Comparison of ENCODE assay signal across 9 mouse cellular contexts in genomic region chr9:56924651-56925027, GRCm38 (mm10). TPM values are rescaled to one million over a fixed set of nuclear protein-coding genes. Genes with fewer than 3 reads are reported as not detected.
DNase-seq lines count a peak whose midpoint lies in the region; ATAC-seq lines count a peak whose summit lies in the region.
"Had no signal": no experiment of that assay in that cellular context is flagged by ENCODE, and none has a peak within 500 bp of the region (broad histone marks: within the 10 kb centered on the region; RNA-seq: fewer than 3 reads in every experiment).

No protein-coding gene starts in this region.

- H3K4me2 ChIP-seq in midbrain, embryonic 16.5 days (ENCODE audit: low read length), result peak overlapping the region; percentile 35

- H3K27me3 ChIP-seq in embryonic facial prominence, embryonic 10.5 days (replicated peaks; ENCODE audit: low read depth, poor library complexity, severe bottlenecking), result no peaks in the 10 kb centered on the region
- peaks cover 2% of the 10 kb centered on the region; the same call in 1 of the 2 replicates for H3K27me3 ChIP-seq in midbrain, embryonic 16.5 days (ENCODE audit: control insufficient read depth, insufficient read depth, low read depth, low read length)

- H3K9ac ChIP-seq in midbrain, embryonic 16.5 days (ENCODE audit: low read depth, low read length), result 0 out of 2 replicates have a peak overlapping the region, but pooled peaks have one; percentile 34

- H3K9me3 ChIP-seq in embryonic facial prominence, embryonic 10.5 days, result peaks cover 3% of the 10 kb centered on the region; the same call in 1 of the 2 replicates
- H3K9me3 ChIP-seq in midbrain, embryonic 16.5 days (replicated peaks; ENCODE audit: control insufficient read depth, low read length, poor library complexity, severe bottlenecking), result no peaks in the 10 kb centered on the region

- H3K4me1 ChIP-seq in embryonic facial prominence, embryonic 10.5 days, result peaks cover 61% of the 10 kb centered on the region
- peaks cover 17% of the 10 kb centered on the region for H3K4me1 ChIP-seq in midbrain, embryonic 16.5 days (ENCODE audit: control insufficient read depth, insufficient read depth, low read length)

- DNase-seq in adrenal gland, adult 18-20 months (ENCODE audit: low spot score in 2 of 2), result peak; percentile 91 to 94
- DNase-seq in embryonic facial prominence, embryonic 10.5 days (ENCODE audit: low spot score), result peak; percentile 44
- DNase-seq in heart, adult 9 months (ENCODE audit: low spot score in 2 of 2), result peak; percentile 96
- peak; percentile 87 for DNase-seq in kidney, adult 8-10 months
- peak; percentile 58 for DNase-seq in liver
- DNase-seq in testis, postnatal 10 days (ENCODE audit: low spot score), result peak; percentile 95
- DNase-seq in thymus, postnatal 4 days, result no peak

- 42% methylated on average over 7 of the region's 7 CpGs for WGBS in embryonic facial prominence, embryonic 10.5 days
- 30% methylated on average over 7 of the region's 7 CpGs for WGBS in midbrain, embryonic 16.5 days

- peaks cover 66% of the 10 kb centered on the region for H3K36me3 ChIP-seq in embryonic facial prominence, embryonic 10.5 days (replicated peaks)
- H3K36me3 ChIP-seq in midbrain, embryonic 16.5 days (ENCODE audit: control insufficient read depth, insufficient read depth, low read length), result no peaks in the 10 kb centered on the region

- no peak for ATAC-seq in midbrain, embryonic 16.5 days

- H3K4me3 ChIP-seq in embryonic facial prominence, embryonic 10.5 days, result peak overlapping the region; percentile 78
- H3K4me3 ChIP-seq in midbrain, embryonic 16.5 days (ENCODE audit: low read depth, low read length), result peak overlapping the region; percentile 4; the same call in 1 of the 2 replicates

- no peak overlapping the region; the same call in 1 of the 2 replicates for H3K27ac ChIP-seq in embryonic facial prominence, embryonic 10.5 days (replicated peaks)
- H3K27ac ChIP-seq in midbrain, embryonic 16.5 days (ENCODE audit: low read length), result no peak overlapping the region

RNA-seq across cellular contexts. Expression of gene Snx33, which starts 3.5 kb away (rescaled TPM):
- 10 to 100 TPM; 20.9 to 25.6 TPM for total RNA-seq in adrenal gland, adult 18-20 months (2021)
- 10.4 and 11.1 TPM in 2 replicates for polyA plus RNA-seq in embryonic facial prominence, embryonic 10.5 days (2016; fragmentation: Nextera tagmentation; extraction: Ambion mirVana)
- polyA plus RNA-seq in midbrain, embryonic 16.5 days (2015; fragmentation: Nextera tagmentation; extraction: Ambion mirVana), result 2.2 and 2.7 TPM in 2 replicates

RNA-seq across cellular contexts. Expression of gene Imp3, which starts 12.6 kb away (rescaled TPM):
- total RNA-seq in adrenal gland, adult 18-20 months (2021), result 10 to 100 TPM; 77.0 to 87.0 TPM
- polyA plus RNA-seq in embryonic facial prominence, embryonic 10.5 days (2016; fragmentation: Nextera tagmentation; extraction: Ambion mirVana), result 66.3 and 69.3 TPM in 2 replicates
- polyA plus RNA-seq in midbrain, embryonic 16.5 days (2015; fragmentation: Nextera tagmentation; extraction: Ambion mirVana), result 66.9 and 72.9 TPM in 2 replicates

RNA-seq across cellular contexts. Expression of gene Snupn, which starts 26.0 kb away (rescaled TPM):
- total RNA-seq in adrenal gland, adult 18-20 months (2021), result 10 to 100 TPM; 14.4 to 15.2 TPM
- 27.1 and 28.1 TPM in 2 replicates for polyA plus RNA-seq in embryonic facial prominence, embryonic 10.5 days (2016; fragmentation: Nextera tagmentation; extraction: Ambion mirVana)
- polyA plus RNA-seq in midbrain, embryonic 16.5 days (2015; fragmentation: Nextera tagmentation; extraction: Ambion mirVana), result 27.2 and 32.0 TPM in 2 replicates

RNA-seq across cellular contexts. Expression of gene Cspg4, which starts 59.8 kb away (rescaled TPM):
- 10 to 100 TPM in 1 of 2 experiments, 1 to 10 TPM in 1; 7.3 to 19.1 TPM for total RNA-seq in adrenal gland, adult 18-20 months (2021)
- 2.2 and 2.5 TPM in 2 replicates for polyA plus RNA-seq in embryonic facial prominence, embryonic 10.5 days (2016; fragmentation: Nextera tagmentation; extraction: Ambion mirVana)
- polyA plus RNA-seq in midbrain, embryonic 16.5 days (2015; fragmentation: Nextera tagmentation; extraction: Ambion mirVana), result 7.3 and 7.8 TPM in 2 replicates
- total RNA-seq: neutrophil, adult 5-6 weeks had no signal
